ENCODE assay signal across 12 mouse cellular contexts in the genomic region with DNA sequence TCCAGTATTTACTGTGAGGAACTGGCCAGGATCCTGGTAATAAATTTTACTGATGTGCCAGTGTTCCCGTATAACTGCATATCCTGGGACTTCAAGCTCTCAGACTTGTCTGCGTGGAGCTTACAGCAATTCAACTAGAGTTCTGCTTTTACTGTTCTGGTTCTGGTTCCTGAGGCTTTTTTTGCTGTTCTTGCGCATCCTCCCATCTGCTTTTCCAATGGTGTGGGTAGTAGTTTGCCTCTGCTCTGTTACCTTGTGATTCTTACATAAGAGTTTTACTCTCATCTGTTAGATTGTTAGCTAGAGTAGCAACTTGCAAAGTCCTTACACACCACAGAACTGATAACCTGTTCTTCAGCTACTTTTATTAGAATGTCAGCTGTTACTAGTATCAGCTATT.
"Had no signal": no experiment of that assay in that cellular context is flagged by ENCODE, and none has a peak within 500 bp of the region (broad histone marks: within the 10 kb centered on the region; RNA-seq: fewer than 3 reads in every experiment).

No protein-coding gene starts in this region.

- H3K27ac ChIP-seq: hindbrain, postnatal 0 days; limb, embryonic 13.5 days; liver, embryonic 14.5 days; midbrain, embryonic 12.5 days; neural tube, embryonic 13.5 days had no signal

- H3K4me3 ChIP-seq: limb, embryonic 13.5 days; midbrain, embryonic 12.5 days; neural tube, embryonic 13.5 days had no signal

- DNase-seq: kidney, adult 18-20 months; lung, adult 18-20 months; retina, postnatal 1 day; right cerebral cortex, postnatal 4 days; spleen, adult 18-20 months; thymus, adult 2 months; thymus, postnatal 25 days had no signal
